Mouse (Mus musculus) layer of hippocampus, adult 2 months (tissue): ENCODE data around the gene Snrnp35. TPM values are rescaled to one million over a fixed set of nuclear protein-coding genes. Genes with fewer than 3 reads are reported as not detected.
"Not testable (repeated sequence)": the region's sequence is repeated elsewhere in the genome, so short reads cannot be mapped to it uniquely, and the experiment has no call there.

Experiments used
- DNase-seq, 2 experiments: peaks; one replicate each; pipeline ENCODE4 v3.0.0; 2022; ENCODE audit warnings: low spot score in 2 of 2
- H3K27ac ChIP-seq: fragments of 200-600 bp; 2 replicates; pipeline ENCODE4 v1.8.1; 2022
- H3K4me3 ChIP-seq: fragments of 200-600 bp; 2 replicates; pipeline ENCODE4 v1.8.1; 2022; ENCODE audit warnings: mild to moderate bottlenecking
- CTCF ChIP-seq: fragments of 200-600 bp; conservative IDR thresholded peaks from 2 replicates; pipeline ENCODE4 v1.8.1; 2022; ENCODE audit warnings: antibody characterized with exemption, mild to moderate bottlenecking, moderate library complexity
- total RNA-seq, 2 experiments: library from RNA; stranded (reverse); gene quantifications; 2 replicates each; pipeline ENCODE4 v1.2.3; 2021

Gene Snrnp35
- total RNA-seq, 2 experiments from 2014 or later, result 25.7 to 25.9 TPM

- no peak for DNase-seq
- Histone ChIP-seq H3K27ac (peak overlapping the region; percentile 69), H3K4me3 (no peak overlapping the region)
- TF ChIP-seq CTCF, result no peak
Observed at GRCm38 (mm10) chr5:124496614-124497514, 13.9 kb downstream of the Snrnp35 start.

GRCm38 (mm10) chr5:124498221-124498876 lies 15.4 kb downstream of the Snrnp35 start:
- Histone ChIP-seq H3K4me3 (no peak overlapping the region), H3K27ac (peak overlapping the region; percentile 69)
- DNase-seq, result no peak
- no peak for TF ChIP-seq CTCF

GRCm38 (mm10) chr5:124499001-124499400 lies 16.1 kb downstream of the Snrnp35 start:
- Histone ChIP-seq H3K4me3 (no peak overlapping the region), H3K27ac (peak overlapping the region; percentile 69)
- DNase-seq, result no peak
- no peak for TF ChIP-seq CTCF

GRCm38 (mm10) chr5:124500037-124500436 lies 17.1 kb downstream of the Snrnp35 start:
- H3K4me3 ChIP-seq, DNase-seq: not testable (repeated sequence)
- H3K27ac ChIP-seq, result peak overlapping the region; percentile 69

GRCm38 (mm10) chr5:124500573-124500972 lies 17.6 kb downstream of the Snrnp35 start:
- peak; percentile 41 to 48 for DNase-seq
- TF ChIP-seq CTCF, result no peak
- peak overlapping the region; percentile 85 for H3K27ac ChIP-seq
- no peak overlapping the region for H3K4me3 ChIP-seq

- H3K4me3 ChIP-seq, result no peak overlapping the region
- H3K27ac ChIP-seq, result peak overlapping the region; percentile 85
- DNase-seq, result no peak
- no peak for TF ChIP-seq CTCF
Observed at GRCm38 (mm10) chr5:124501541-124501940, 18.6 kb downstream of the Snrnp35 start.

GRCm38 (mm10) chr5:124503742-124504141 lies 20.8 kb downstream of the Snrnp35 start:
- TF ChIP-seq CTCF, result no peak
- Histone ChIP-seq H3K4me3 (no peak overlapping the region), H3K27ac (peak overlapping the region; percentile 92)
- peak; percentile 84 to 91 for DNase-seq

GRCm38 (mm10) chr5:124505235-124505634 lies 22.3 kb downstream of the Snrnp35 start:
- DNase-seq, result no peak
- H3K27ac ChIP-seq, result peak overlapping the region; percentile 92
- no peak overlapping the region for H3K4me3 ChIP-seq
- no peak for TF ChIP-seq CTCF

GRCm38 (mm10) chr5:124506731-124507359 lies 23.9 kb downstream of the Snrnp35 start:
- TF ChIP-seq CTCF, result peak; percentile 28; the same call in 1 of the 2 replicates
- H3K27ac ChIP-seq, result peak overlapping the region; percentile 83
- DNase-seq, result no peak

GRCm38 (mm10) chr5:124509200-124509599 lies 26.3 kb downstream of the Snrnp35 start:
- Histone ChIP-seq H3K4me3 (no peak overlapping the region), H3K27ac (no peak overlapping the region)
- no peak for TF ChIP-seq CTCF
- DNase-seq, result no peak

More at GRCm38 (mm10) chr5:124506731-124507359, 23.9 kb downstream of the Snrnp35 start:
- no peak overlapping the region for H3K4me3 ChIP-seq

GRCm38 (mm10) chr5:124509742-124510237 lies 26.9 kb downstream of the Snrnp35 start:
- Histone ChIP-seq H3K4me3 (no peak overlapping the region), H3K27ac (peak overlapping the region; percentile 65)
- no peak for TF ChIP-seq CTCF
- no peak for DNase-seq

GRCm38 (mm10) chr5:124510536-124511050 lies 27.7 kb downstream of the Snrnp35 start:
- Histone ChIP-seq H3K27ac (peak overlapping the region; percentile 65; the same call in 1 of the 2 replicates), H3K4me3 (no peak overlapping the region)
- no peak for DNase-seq
- no peak for TF ChIP-seq CTCF
